Mouse (Mus musculus): ENCODE results near the gene Nkd1. TPM values are rescaled to one million over a fixed set of nuclear protein-coding genes. Genes with fewer than 3 reads are reported as not detected.

Gene Nkd1
- polyA plus RNA-seq, 1 experiment from 2014 or later, result 24.5 TPM

- Histone ChIP-seq H3K9me3 (ENCODE audit: control insufficient read depth) (no peaks in the 10 kb centered on the region), H3K4me2 (replicated peaks; ENCODE audit: low read depth) (no peak overlapping the region), H3K4me1 (replicated peaks; ENCODE audit: control insufficient read depth, insufficient read depth, low read length) (no peaks in the 10 kb centered on the region), H3K27me3 (replicated peaks; ENCODE audit: control insufficient read depth, insufficient read depth, low read length) (no peaks in the 10 kb centered on the region), H3K36me3 (ENCODE audit: control insufficient read depth, insufficient read depth) (peaks cover 3% of the 10 kb centered on the region; the same call in 1 of the 2 replicates), H3K27ac (ENCODE audit: low read depth, low read length) (no peak overlapping the region), H3K4me3 (ENCODE audit: low read depth, low read length) (no peak overlapping the region), H3K9ac (ENCODE audit: low read depth, low read length) (no peak overlapping the region)
- no peak for TF ChIP-seq CTCF (IDR thresholded peaks at IDR 0.05; ENCODE audit: low read depth)
- no peak for ATAC-seq
- 88% methylated on average over 8 of the region's 8 CpGs for WGBS
Measured at GRCm38 (mm10) chr8:88588205-88588889, 67.2 kb downstream of the Nkd1 start.

- Histone ChIP-seq H3K27me3 (replicated peaks; ENCODE audit: control insufficient read depth, insufficient read depth, low read length) (no peaks in the 10 kb centered on the region), H3K9me3 (ENCODE audit: control insufficient read depth) (no peaks in the 10 kb centered on the region), H3K4me3 (ENCODE audit: low read depth, low read length) (no peak overlapping the region), H3K4me2 (replicated peaks; ENCODE audit: low read depth) (no peak overlapping the region), H3K27ac (ENCODE audit: low read depth, low read length) (no peak overlapping the region), H3K4me1 (replicated peaks; ENCODE audit: control insufficient read depth, insufficient read depth, low read length) (no peaks in the 10 kb centered on the region), H3K9ac (ENCODE audit: low read depth, low read length) (no peak overlapping the region), H3K36me3 (ENCODE audit: control insufficient read depth, insufficient read depth) (no peaks in the 10 kb centered on the region; the same call in 1 of the 2 replicates)
- no peak for TF ChIP-seq CTCF (IDR thresholded peaks at IDR 0.05; ENCODE audit: low read depth)
- 52% methylated on average over 6 of the region's 6 CpGs for WGBS
- no peak for ATAC-seq
Measured at GRCm38 (mm10) chr8:88590226-88590625, 69.1 kb downstream of the Nkd1 start.

GRCm38 (mm10) chr8:88593947-88594346, 72.8 kb downstream of the Nkd1 start:
- no peak for ATAC-seq

GRCm38 (mm10) chr8:88596042-88596441, 74.9 kb downstream of the Nkd1 start:
- Histone ChIP-seq H3K9me3 (ENCODE audit: control insufficient read depth) (no peaks in the 10 kb centered on the region; the same call in 1 of the 2 replicates), H3K27ac (ENCODE audit: low read depth, low read length) (no peak overlapping the region), H3K27me3 (replicated peaks; ENCODE audit: control insufficient read depth, insufficient read depth, low read length) (no peaks in the 10 kb centered on the region), H3K4me2 (replicated peaks; ENCODE audit: low read depth) (no peak overlapping the region), H3K4me1 (replicated peaks; ENCODE audit: control insufficient read depth, insufficient read depth, low read length) (no peaks in the 10 kb centered on the region), H3K4me3 (ENCODE audit: low read depth, low read length) (no peak overlapping the region), H3K36me3 (ENCODE audit: control insufficient read depth, insufficient read depth) (no peaks in the 10 kb centered on the region; the same call in 1 of the 2 replicates), H3K9ac (ENCODE audit: low read depth, low read length) (no peak overlapping the region)
- ATAC-seq, result no peak
- WGBS, result 84% methylated on average over 12 of the region's 12 CpGs
- no peak for TF ChIP-seq CTCF (IDR thresholded peaks at IDR 0.05; ENCODE audit: low read depth)

More at GRCm38 (mm10) chr8:88593947-88594346, 72.8 kb downstream of the Nkd1 start:
- H3K36me3 ChIP-seq (ENCODE audit: control insufficient read depth, insufficient read depth), result no peaks in the 10 kb centered on the region; the same call in 1 of the 2 replicates
- H3K9ac ChIP-seq (ENCODE audit: low read depth, low read length), result no peak overlapping the region
- 100% methylated on average over 1 of the region's 1 CpGs for WGBS
- H3K4me2 ChIP-seq (replicated peaks; ENCODE audit: low read depth), result no peak overlapping the region
- H3K9me3 ChIP-seq (ENCODE audit: control insufficient read depth), result no peaks in the 10 kb centered on the region
- H3K27ac ChIP-seq (ENCODE audit: low read depth, low read length), result no peak overlapping the region
- H3K27me3 ChIP-seq (replicated peaks; ENCODE audit: control insufficient read depth, insufficient read depth, low read length), result no peaks in the 10 kb centered on the region
- no peak overlapping the region for H3K4me3 ChIP-seq (ENCODE audit: low read depth, low read length)
- no peak for TF ChIP-seq CTCF (IDR thresholded peaks at IDR 0.05; ENCODE audit: low read depth)
- no peaks in the 10 kb centered on the region for H3K4me1 ChIP-seq (replicated peaks; ENCODE audit: control insufficient read depth, insufficient read depth, low read length)

GRCm38 (mm10) chr8:88598578-88598977, 77.4 kb downstream of the Nkd1 start:
- Histone ChIP-seq H3K9me3 (ENCODE audit: control insufficient read depth) (peaks cover 9% of the 10 kb centered on the region), H3K9ac (ENCODE audit: low read depth, low read length) (no peak overlapping the region), H3K27ac (ENCODE audit: low read depth, low read length) (no peak overlapping the region), H3K4me3 (ENCODE audit: low read depth, low read length) (no peak overlapping the region), H3K36me3 (ENCODE audit: control insufficient read depth, insufficient read depth) (no peaks in the 10 kb centered on the region), H3K4me2 (replicated peaks; ENCODE audit: low read depth) (no peak overlapping the region), H3K4me1 (replicated peaks; ENCODE audit: control insufficient read depth, insufficient read depth, low read length) (no peaks in the 10 kb centered on the region), H3K27me3 (replicated peaks; ENCODE audit: control insufficient read depth, insufficient read depth, low read length) (no peaks in the 10 kb centered on the region)
- no peak for TF ChIP-seq CTCF (IDR thresholded peaks at IDR 0.05; ENCODE audit: low read depth)
- WGBS, result 74% methylated on average over 5 of the region's 5 CpGs
- no peak for ATAC-seq

- Histone ChIP-seq H3K9ac (ENCODE audit: low read depth, low read length) (no peak overlapping the region), H3K4me1 (replicated peaks; ENCODE audit: control insufficient read depth, insufficient read depth, low read length) (no peaks in the 10 kb centered on the region), H3K9me3 (ENCODE audit: control insufficient read depth) (peaks cover 9% of the 10 kb centered on the region), H3K4me2 (replicated peaks; ENCODE audit: low read depth) (no peak overlapping the region), H3K27me3 (replicated peaks; ENCODE audit: control insufficient read depth, insufficient read depth, low read length) (no peaks in the 10 kb centered on the region), H3K27ac (ENCODE audit: low read depth, low read length) (no peak overlapping the region), H3K36me3 (ENCODE audit: control insufficient read depth, insufficient read depth) (no peaks in the 10 kb centered on the region), H3K4me3 (ENCODE audit: low read depth, low read length) (no peak overlapping the region)
- no peak for ATAC-seq
- TF ChIP-seq CTCF (IDR thresholded peaks at IDR 0.05; ENCODE audit: low read depth), result no peak
- 89% methylated on average over 7 of the region's 7 CpGs for WGBS
Measured at GRCm38 (mm10) chr8:88599491-88599890, 78.3 kb downstream of the Nkd1 start.
